Mouse (Mus musculus) liver, embryonic 13.5 days (tissue): ENCODE data around the gene Acoxl. TPM values are rescaled to one million over a fixed set of nuclear protein-coding genes. Genes with fewer than 3 reads are reported as not detected.
A peak's percentile ranks its signal among the peaks of the same experiment; 100 is the strongest.

Experiments used
- ATAC-seq: fragments of 200-750 bp; cut with Nextera tagmentation; 2 replicates; pipeline ENCODE4 v1.8.0; 2017; ENCODE audit warnings: low read depth, mild to moderate bottlenecking, moderate number of reproducible peaks, moderate library complexity
- DNase-seq: peaks from one replicate; pipeline ENCODE4 v3.0.0; 2022
- H3K27ac ChIP-seq: fragments of 300-500 bp; sonication (generic); 2 replicates; pipeline ENCODE4 v1.5.1; 2015; ENCODE audit warnings: moderate library complexity, mild to moderate bottlenecking, inconsistent platforms
- H3K27me3 ChIP-seq: fragments of 300-500 bp; sonication (generic); 2 replicates; pipeline ENCODE4 v1.6.1; 2015; ENCODE audit warnings: mild to moderate bottlenecking, inconsistent platforms
- H3K36me3 ChIP-seq: fragments of 300-500 bp; sonication (generic); 2 replicates; pipeline ENCODE4 v1.6.1; 2015; ENCODE audit warnings: mild to moderate bottlenecking, inconsistent platforms
- H3K4me1 ChIP-seq: fragments of 300-500 bp; sonication (generic); replicated peaks from 2 replicates; pipeline ENCODE4 v1.6.1; 2015; ENCODE audit warnings: inconsistent platforms
- H3K4me2 ChIP-seq: fragments of 300-500 bp; sonication (generic); 2 replicates; pipeline ENCODE4 v1.6.1; 2015; ENCODE audit warnings: inconsistent platforms, mild to moderate bottlenecking, moderate library complexity
- H3K4me3 ChIP-seq: fragments of 300-500 bp; sonication (generic); replicated peaks from 2 replicates; pipeline ENCODE4 v1.5.1; 2015; ENCODE audit warnings: mild to moderate bottlenecking, inconsistent platforms
- H3K9ac ChIP-seq: fragments of 300-500 bp; sonication (generic); 2 replicates; pipeline ENCODE4 v1.6.1; 2015; ENCODE audit warnings: mild to moderate bottlenecking, inconsistent platforms
- H3K9me3 ChIP-seq: fragments of 300-500 bp; sonication (generic); replicated peaks from 2 replicates; pipeline ENCODE4 v1.6.1; 2016; ENCODE audit warnings: inconsistent platforms
- WGBS: fragments of 180-500 bp; shearing (Covaris S2); methylation state at CpG from one replicate; pipeline ENCODE4 v1.1.7; 2015; ENCODE audit not compliant: insufficient replicate concordance; 5-methylcytosine and 5-hydroxymethylcytosine counted together
- polyA plus RNA-seq: library from polyadenylated mRNA; unstranded; fragments of >200 nt; fragmentation: Nextera tagmentation; extraction: Ambion mirVana; gene quantifications from 2 replicates; pipeline ENCODE4 v1.2.1, GENCODE M21; 2015

The Acoxl gene
- polyA plus RNA-seq, 1 experiment from 2014 or later = not detected

GRCm38 (mm10) chr2:128085481-128085880 lies 246.8 kb downstream of the Acoxl start:
- ATAC-seq = no peak

GRCm38 (mm10) chr2:128086301-128086886 lies 247.7 kb downstream of the Acoxl start:
- Histone ChIP-seq H3K4me3 (no peak overlapping the region), H3K27me3 (no peaks in the 10 kb centered on the region), H3K27ac (no peak overlapping the region), H3K36me3 (no peaks in the 10 kb centered on the region), H3K4me2 (no peak overlapping the region), H3K9me3 (no peaks in the 10 kb centered on the region), H3K9ac (no peak overlapping the region), H3K4me1 (peaks cover 25% of the 10 kb centered on the region)
- no peak for ATAC-seq
- WGBS = 49% methylated on average over 14 of the region's 14 CpGs
- DNase-seq = no peak

More at GRCm38 (mm10) chr2:128085481-128085880, 246.8 kb downstream of the Acoxl start:
- Histone ChIP-seq H3K4me3 (no peak overlapping the region), H3K27me3 (no peaks in the 10 kb centered on the region), H3K9ac (no peak overlapping the region), H3K9me3 (no peaks in the 10 kb centered on the region), H3K4me2 (no peak overlapping the region), H3K36me3 (no peaks in the 10 kb centered on the region), H3K27ac (0 out of 2 replicates have a peak overlapping the region, but pooled peaks have one; percentile 29), H3K4me1 (peaks cover 25% of the 10 kb centered on the region)
- no peak for DNase-seq
- 21% methylated on average over 1 of the region's 1 CpGs for WGBS

GRCm38 (mm10) chr2:128086996-128087526 lies 248.4 kb downstream of the Acoxl start:
- Histone ChIP-seq H3K9ac (no peak overlapping the region), H3K27ac (no peak overlapping the region), H3K36me3 (no peaks in the 10 kb centered on the region), H3K9me3 (no peaks in the 10 kb centered on the region), H3K4me2 (no peak overlapping the region), H3K4me3 (no peak overlapping the region), H3K4me1 (peaks cover 25% of the 10 kb centered on the region), H3K27me3 (no peaks in the 10 kb centered on the region)
- no peak for ATAC-seq
- WGBS = 76% methylated on average over 7 of the region's 7 CpGs
- no peak for DNase-seq

GRCm38 (mm10) chr2:128087798-128088545 lies 249.3 kb downstream of the Acoxl start:
- 70% methylated on average over 8 of the region's 8 CpGs for WGBS
- no peak for ATAC-seq
- Histone ChIP-seq H3K4me1 (peaks cover 25% of the 10 kb centered on the region), H3K27me3 (no peaks in the 10 kb centered on the region), H3K9ac (no peak overlapping the region), H3K36me3 (no peaks in the 10 kb centered on the region), H3K4me3 (no peak overlapping the region), H3K4me2 (no peak overlapping the region), H3K27ac (no peak overlapping the region), H3K9me3 (no peaks in the 10 kb centered on the region)
- DNase-seq = no peak

GRCm38 (mm10) chr2:128090283-128090885 lies 251.7 kb downstream of the Acoxl start:
- 72% methylated on average over 6 of the region's 6 CpGs for WGBS
- Histone ChIP-seq H3K4me3 (no peak overlapping the region), H3K9ac (no peak overlapping the region), H3K4me1 (peaks cover 15% of the 10 kb centered on the region), H3K36me3 (no peaks in the 10 kb centered on the region), H3K27me3 (no peaks in the 10 kb centered on the region), H3K4me2 (no peak overlapping the region), H3K27ac (no peak overlapping the region), H3K9me3 (no peaks in the 10 kb centered on the region)
- DNase-seq = no peak
- no peak for ATAC-seq

GRCm38 (mm10) chr2:128091431-128092369 lies 253.0 kb downstream of the Acoxl start:
- Histone ChIP-seq H3K4me3 (no peak overlapping the region), H3K27me3 (no peaks in the 10 kb centered on the region), H3K9ac (no peak overlapping the region), H3K27ac (no peak overlapping the region), H3K4me1 (peaks cover 6% of the 10 kb centered on the region; the same call in 1 of the 2 replicates), H3K9me3 (no peaks in the 10 kb centered on the region), H3K4me2 (no peak overlapping the region), H3K36me3 (no peaks in the 10 kb centered on the region)
- 68% methylated on average over 11 of the region's 11 CpGs for WGBS
- ATAC-seq = no peak
- no peak for DNase-seq

GRCm38 (mm10) chr2:128092451-128092850 lies 253.8 kb downstream of the Acoxl start:
- Histone ChIP-seq H3K9ac (no peak overlapping the region), H3K4me1 (peaks cover 6% of the 10 kb centered on the region; the same call in 1 of the 2 replicates), H3K27ac (no peak overlapping the region), H3K4me3 (no peak overlapping the region), H3K9me3 (no peaks in the 10 kb centered on the region), H3K36me3 (no peaks in the 10 kb centered on the region), H3K4me2 (no peak overlapping the region), H3K27me3 (no peaks in the 10 kb centered on the region)
- DNase-seq (no peak), ATAC-seq (no peak)
- 79% methylated on average over 2 of the region's 2 CpGs for WGBS

GRCm38 (mm10) chr2:128094196-128094595 lies 255.5 kb downstream of the Acoxl start:
- 57% methylated on average over 5 of the region's 5 CpGs for WGBS
- no peak for ATAC-seq
- H3K9ac ChIP-seq = no peak overlapping the region
- no peak overlapping the region for H3K4me3 ChIP-seq
- no peaks in the 10 kb centered on the region for H3K36me3 ChIP-seq
- no peak overlapping the region for H3K4me2 ChIP-seq
- H3K4me1 ChIP-seq = peaks cover 6% of the 10 kb centered on the region; the same call in 1 of the 2 replicates
- no peaks in the 10 kb centered on the region for H3K27me3 ChIP-seq
- H3K9me3 ChIP-seq = no peaks in the 10 kb centered on the region
- DNase-seq = no peak
- H3K27ac ChIP-seq = no peak overlapping the region

GRCm38 (mm10) chr2:128094602-128095001 lies 255.9 kb downstream of the Acoxl start:
- 54% methylated on average over 2 of the region's 2 CpGs for WGBS

GRCm38 (mm10) chr2:128095270-128095669 lies 256.6 kb downstream of the Acoxl start:
- ATAC-seq = no peak
- no peak overlapping the region for H3K9ac ChIP-seq
- no peak overlapping the region for H3K27ac ChIP-seq
- H3K27me3 ChIP-seq = no peaks in the 10 kb centered on the region
- no peaks in the 10 kb centered on the region for H3K36me3 ChIP-seq
- H3K4me1 ChIP-seq = peaks cover 6% of the 10 kb centered on the region; the same call in 1 of the 2 replicates
- DNase-seq = no peak
- H3K4me2 ChIP-seq = no peak overlapping the region
- H3K4me3 ChIP-seq = no peak overlapping the region
- 43% methylated on average over 1 of the region's 1 CpGs for WGBS
- H3K9me3 ChIP-seq = no peaks in the 10 kb centered on the region

More at GRCm38 (mm10) chr2:128094602-128095001, 255.9 kb downstream of the Acoxl start:
- no peak for DNase-seq
- no peak for ATAC-seq
- Histone ChIP-seq H3K27me3 (no peaks in the 10 kb centered on the region), H3K36me3 (no peaks in the 10 kb centered on the region), H3K27ac (no peak overlapping the region), H3K9me3 (no peaks in the 10 kb centered on the region), H3K4me3 (no peak overlapping the region), H3K4me2 (no peak overlapping the region), H3K9ac (no peak overlapping the region), H3K4me1 (peaks cover 6% of the 10 kb centered on the region; the same call in 1 of the 2 replicates)
